Comparison of ENCODE assay signal across 10 mouse cellular contexts in genomic region chr1:98144845-98145244, GRCm38 (mm10). TPM values are rescaled to one million over a fixed set of nuclear protein-coding genes. Genes with fewer than 3 reads are reported as not detected.
A peak's percentile ranks its signal among the peaks of the same experiment; 100 is the strongest.
DNase-seq lines count a peak whose midpoint lies in the region; ATAC-seq lines count a peak whose summit lies in the region.
"Had no signal": no experiment of that assay in that cellular context is flagged by ENCODE, and none has a peak within 500 bp of the region (broad histone marks: within the 10 kb centered on the region; RNA-seq: fewer than 3 reads in every experiment).

No protein-coding gene starts in this region.

- no peaks in the 10 kb centered on the region for H3K4me1 ChIP-seq in midbrain, embryonic 15.5 days
- H3K4me1 ChIP-seq: heart, embryonic 10.5 days; hindbrain, embryonic 15.5 days had no signal

- peak; percentile 28 for DNase-seq in kidney, adult 9 months
- no peak for DNase-seq in kidney, postnatal 14 days
- peak; percentile 14 for DNase-seq in thymus, postnatal 14 days
- no peak for DNase-seq in thymus, postnatal 0 days (ENCODE audit: low spot score)
- no peak for DNase-seq in ovary, adult 18-20 months (ENCODE audit: low spot score)
- DNase-seq: lung, postnatal 4 days had no signal

- H3K9ac ChIP-seq in midbrain, embryonic 15.5 days: no peak overlapping the region
- H3K9ac ChIP-seq: hindbrain, embryonic 15.5 days had no signal

- peak; percentile 23 for ATAC-seq in activated CD4-positive, CD25-positive, alpha-beta regulatory T cell, adult 4 months
- no peak for ATAC-seq in midbrain, embryonic 15.5 days (replicated peaks)

- H3K9me3 ChIP-seq in midbrain, embryonic 15.5 days: no peaks in the 10 kb centered on the region
- H3K9me3 ChIP-seq: heart, embryonic 10.5 days; hindbrain, embryonic 15.5 days had no signal

- H3K36me3 ChIP-seq in midbrain, embryonic 15.5 days (replicated peaks): no peaks in the 10 kb centered on the region
- H3K36me3 ChIP-seq: heart, embryonic 10.5 days; hindbrain, embryonic 15.5 days had no signal

- H3K4me3 ChIP-seq in midbrain, embryonic 15.5 days: no peak overlapping the region
- H3K4me3 ChIP-seq: heart, embryonic 10.5 days; hindbrain, embryonic 15.5 days had no signal

- 100% methylated on average over 1 of the region's 1 CpGs for WGBS in midbrain, embryonic 15.5 days

- H3K4me2 ChIP-seq in midbrain, embryonic 15.5 days: no peak overlapping the region
- H3K4me2 ChIP-seq: hindbrain, embryonic 15.5 days had no signal

- H3K27me3 ChIP-seq in midbrain, embryonic 15.5 days (replicated peaks): no peaks in the 10 kb centered on the region
- H3K27me3 ChIP-seq: hindbrain, embryonic 15.5 days had no signal

- no peak overlapping the region for H3K27ac ChIP-seq in midbrain, embryonic 15.5 days
- H3K27ac ChIP-seq: heart, embryonic 10.5 days; hindbrain, embryonic 15.5 days had no signal

RNA-seq across cellular contexts. Expression of gene Pam, which starts 49.4 kb away (rescaled TPM):
- polyA plus RNA-seq in thymus, postnatal 0 days (2015; fragmentation: Nextera tagmentation; extraction: Ambion mirVana): 17.3 and 18.0 TPM in 2 replicates
- polyA plus RNA-seq in activated CD4-positive, CD25-positive, alpha-beta regulatory T cell, adult 4 months (2017; shearing (Covaris generic)): 1 to 10 TPM; 2.6 to 4.8 TPM
- 35.8 and 40.7 TPM in 2 replicates for polyA plus RNA-seq in midbrain, embryonic 15.5 days (2015; fragmentation: Nextera tagmentation; extraction: Ambion mirVana)

Comparison
In these comparisons a context has a peak if more than half of its experiments do, and no peak if none do; other contexts are left out.
1. DNase-seq: peak in kidney, adult 9 months (single experiment) and thymus, postnatal 14 days (single experiment); none in kidney, postnatal 14 days (single experiment), thymus, postnatal 0 days (single experiment) and ovary, adult 18-20 months (single experiment).